Mouse (Mus musculus): ENCODE results near the gene Uvssa. TPM values are rescaled to one million over a fixed set of nuclear protein-coding genes. Genes with fewer than 3 reads are reported as not detected.

The Uvssa gene
- total RNA-seq, 2 experiments from 2014 or later, result 4.9 to 5.9 TPM

DNA sequence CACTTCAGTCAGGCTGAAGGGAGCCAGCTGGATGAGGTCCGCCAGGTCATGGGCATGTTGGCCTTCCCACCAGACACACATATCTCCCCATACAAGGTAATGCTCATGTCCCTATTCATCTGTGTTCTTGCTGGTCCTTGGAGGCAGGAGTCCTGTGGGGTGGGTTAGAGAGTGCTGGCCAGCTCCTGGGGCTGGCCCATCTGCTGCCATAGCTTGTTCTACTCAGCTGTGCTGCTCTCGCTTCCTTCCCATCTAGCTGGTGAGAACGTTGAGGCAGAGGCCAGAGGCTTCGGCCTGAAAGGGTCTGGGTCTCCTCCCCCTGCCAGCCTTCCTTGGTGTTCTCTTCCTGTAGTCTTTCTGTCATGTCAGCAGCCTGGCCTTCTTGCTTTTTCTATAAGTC is 9.7 kb upstream of the Uvssa start:
- DNase-seq (ENCODE audit: low spot score in 2 of 2), result no peak
- intact Hi-C loops (cut with DNase I), result no loop called here

DNA sequence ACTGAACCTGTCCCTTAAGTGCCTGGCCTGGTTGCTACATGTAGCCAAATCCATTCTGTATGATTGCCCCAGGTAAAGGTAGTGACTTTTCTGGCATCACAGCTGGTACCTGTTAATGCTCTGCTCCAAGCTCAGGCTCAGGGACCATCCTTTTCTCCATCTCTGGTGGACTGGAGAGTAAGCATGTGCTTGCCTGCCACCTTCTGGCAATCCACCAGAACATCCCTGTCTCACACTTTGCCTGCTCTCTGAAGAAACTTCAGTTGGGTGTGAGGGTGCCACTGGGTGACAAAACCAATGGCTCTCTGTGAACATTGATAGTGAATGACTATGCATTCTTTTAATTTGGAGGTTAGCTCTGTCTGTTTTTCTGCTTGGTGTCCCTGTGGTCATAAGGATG is 7.2 kb upstream of the Uvssa start:
- DNase-seq (ENCODE audit: low spot score in 2 of 2), result peak in 1 of 2 experiments; percentile 31
- intact Hi-C loops (cut with DNase I), result no loop called here

DNA sequence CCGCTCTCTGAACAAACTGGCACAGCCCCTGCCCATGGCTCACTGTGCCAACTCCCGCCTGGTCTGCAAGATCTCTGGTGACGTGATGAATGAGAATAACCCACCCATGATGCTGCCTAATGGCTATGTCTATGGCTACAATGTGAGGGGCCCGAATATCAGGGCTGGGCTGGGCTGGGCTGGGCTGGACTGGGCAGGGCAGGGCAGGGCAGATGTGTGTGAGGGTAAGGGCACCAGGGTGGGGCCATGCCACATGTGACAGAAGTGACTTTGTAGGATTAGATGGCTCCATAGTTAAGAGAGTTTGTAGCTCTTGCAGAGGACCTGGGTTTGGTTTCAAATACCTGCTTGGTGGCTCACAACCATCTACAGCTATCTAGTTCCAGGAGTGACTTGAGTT is 6.7 kb upstream of the Uvssa start:
- intact Hi-C loops (cut with DNase I), result no loop called here
- DNase-seq (ENCODE audit: low spot score in 2 of 2), result no peak

DNA sequence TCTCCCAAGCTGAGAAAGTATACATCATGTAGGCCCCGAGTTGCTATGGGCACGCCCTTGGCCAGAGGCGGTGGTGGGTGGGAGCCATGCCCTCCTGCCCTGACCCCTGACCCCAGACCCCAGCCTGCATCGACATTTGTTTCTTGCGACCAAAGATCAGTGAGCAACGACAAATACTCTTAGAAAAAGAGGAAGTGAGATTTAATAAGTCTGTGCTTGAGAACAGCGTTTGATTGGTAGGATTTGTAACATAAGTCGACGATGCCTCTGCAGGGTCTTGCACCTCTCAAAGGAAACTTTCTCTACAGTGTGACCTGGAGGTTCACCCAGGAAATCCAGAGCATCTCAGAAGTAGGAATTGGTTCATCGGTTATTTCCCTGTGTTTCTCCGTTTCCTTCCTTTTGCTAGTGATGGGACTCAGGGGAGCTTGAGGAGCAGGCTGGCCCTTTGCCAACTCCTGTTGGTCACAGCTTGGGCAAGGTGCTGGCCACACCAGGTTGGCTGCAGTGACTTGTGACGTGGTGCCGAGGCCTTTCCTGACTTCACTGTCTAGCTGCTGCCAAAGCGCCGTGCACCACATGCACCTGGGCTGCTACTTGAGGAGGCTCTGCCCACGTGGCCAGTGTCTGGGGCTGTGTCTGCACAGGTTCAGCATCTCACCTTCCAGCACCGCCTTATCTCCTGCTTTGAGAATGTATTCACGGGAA is 5.9 kb upstream of the Uvssa start:
- DNase-seq (ENCODE audit: low spot score in 2 of 2), result no peak
- intact Hi-C loops (cut with DNase I), result no loop called here

DNA sequence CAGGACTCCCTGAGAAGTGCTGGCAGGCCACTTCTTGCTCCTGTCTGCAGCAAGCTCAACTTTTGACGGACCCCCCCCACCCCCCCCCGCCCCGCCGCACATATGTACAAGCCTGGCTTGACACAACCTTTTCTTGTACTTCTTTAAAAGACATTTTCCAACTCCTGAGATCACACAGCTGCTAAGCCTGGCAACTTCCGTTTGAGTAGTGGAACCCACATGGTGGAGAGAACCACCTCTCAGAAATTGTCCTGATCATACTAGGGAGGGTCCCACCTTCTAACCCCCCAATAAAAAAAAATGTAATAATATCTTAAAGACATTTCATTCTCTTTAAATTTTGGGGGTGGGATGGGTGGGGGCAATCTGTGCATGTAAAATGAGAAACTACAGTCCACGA is 1.2 kb upstream of the Uvssa start:
- intact Hi-C loops (cut with DNase I), result loop anchor here (5.0 kb wide), 1 partner anchor 175 kb away; no protein-coding TSS in a partner anchor
- no peak for DNase-seq (ENCODE audit: low spot score in 2 of 2)

DNA sequence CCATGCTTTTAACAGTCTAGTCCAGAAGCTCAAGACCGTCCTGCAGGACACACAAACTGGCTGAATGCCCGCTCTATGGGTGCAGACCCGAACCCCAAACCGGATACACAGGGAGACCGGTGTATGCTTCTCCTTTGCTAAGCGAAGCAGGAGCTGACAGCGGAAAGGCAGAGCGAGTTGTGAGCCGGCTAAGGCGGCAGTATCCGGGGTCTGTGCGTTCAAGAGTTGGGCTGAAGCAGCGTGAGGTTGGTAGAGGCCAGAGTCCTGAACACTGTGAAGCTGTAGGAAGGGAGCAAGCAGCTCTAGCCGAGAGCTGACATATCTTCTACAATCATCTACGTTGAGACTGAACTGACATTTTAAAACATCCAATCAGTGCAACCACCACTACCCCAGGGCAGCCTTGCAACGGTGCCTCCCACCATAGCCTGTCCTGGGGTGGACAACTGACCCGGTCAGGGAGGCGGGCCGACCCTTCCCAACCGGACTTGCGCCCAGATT is 498 bp upstream of the Uvssa start:
- intact Hi-C loops (cut with DNase I), result loop anchor here (1.0 to 5.0 kb wide), 3 partner anchors 43 to 176 kb away; partner anchors contain the start of genes Ctbp1 and Maea
- DNase-seq (ENCODE audit: low spot score in 2 of 2), result no peak

DNA sequence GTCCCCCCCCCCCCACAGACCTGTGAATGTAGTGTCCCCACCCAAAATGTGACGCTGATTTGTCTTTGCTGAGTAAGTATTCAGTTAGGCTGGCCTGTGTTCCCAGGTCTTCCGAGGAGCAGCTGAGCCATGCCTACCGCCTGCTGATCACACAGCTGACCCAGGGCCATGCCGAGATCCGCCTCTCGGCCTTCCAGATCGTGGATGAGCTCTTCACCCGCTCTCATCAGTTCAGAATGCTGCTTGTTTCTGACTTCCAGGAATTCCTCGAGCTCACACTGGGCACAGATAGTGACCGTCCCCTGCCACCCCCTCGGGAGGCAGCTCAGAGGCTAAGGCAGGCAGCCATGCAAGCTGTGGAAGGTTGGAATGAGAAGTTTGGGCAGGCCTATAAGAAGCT is 9.2 kb downstream of the Uvssa start:
- intact Hi-C loops (cut with DNase I), result no loop called here
- DNase-seq (ENCODE audit: low spot score in 2 of 2), result no peak

DNA sequence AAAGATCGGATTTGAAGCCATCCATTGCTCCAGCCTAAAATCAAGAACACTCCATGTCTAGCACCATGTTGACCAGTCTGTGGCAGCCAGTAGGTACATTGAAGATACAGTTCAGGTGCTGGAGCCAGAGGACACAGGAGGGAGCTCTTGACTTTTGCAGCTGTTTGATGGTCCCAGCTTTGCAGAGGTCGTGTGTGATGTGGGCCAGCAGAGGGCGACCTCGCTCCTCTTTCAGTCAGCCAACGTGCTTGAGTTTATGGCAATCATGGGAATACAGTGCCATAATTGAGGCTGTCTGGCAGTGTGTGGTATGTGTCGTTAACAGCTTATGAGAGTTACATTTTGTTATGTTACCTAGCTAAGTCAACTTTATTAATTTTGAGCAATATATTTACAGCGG is 15.5 kb downstream of the Uvssa start:
- intact Hi-C loops (cut with DNase I), result loop anchor here (1.0 to 5.0 kb wide), 4 partner anchors 49 to 194 kb away; no protein-coding TSS in a partner anchor
- DNase-seq (ENCODE audit: low spot score in 2 of 2), result peak; percentile 87 to 89

DNA sequence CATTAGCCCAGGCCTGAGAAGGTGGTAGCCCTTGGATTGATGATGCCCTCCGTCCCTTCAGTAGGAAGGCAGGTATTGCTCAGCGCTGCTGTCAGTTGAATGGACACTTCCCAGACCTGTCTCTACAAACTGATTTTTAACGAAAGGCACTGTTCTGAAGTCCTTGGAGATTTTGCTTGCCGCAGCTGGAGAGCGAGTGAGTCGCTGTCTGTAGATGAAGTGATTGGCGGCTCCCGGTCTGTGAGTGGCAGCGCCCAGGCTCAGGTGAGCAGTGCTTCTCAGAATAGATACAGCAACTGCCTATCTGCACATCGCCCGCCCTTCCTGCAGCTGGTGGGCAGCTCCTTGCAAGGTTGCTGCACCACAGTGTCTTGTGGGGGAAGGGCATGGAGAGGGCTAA is 17.3 kb downstream of the Uvssa start:
- intact Hi-C loops (cut with DNase I), result no loop called here
- no peak for DNase-seq (ENCODE audit: low spot score in 2 of 2)

DNA sequence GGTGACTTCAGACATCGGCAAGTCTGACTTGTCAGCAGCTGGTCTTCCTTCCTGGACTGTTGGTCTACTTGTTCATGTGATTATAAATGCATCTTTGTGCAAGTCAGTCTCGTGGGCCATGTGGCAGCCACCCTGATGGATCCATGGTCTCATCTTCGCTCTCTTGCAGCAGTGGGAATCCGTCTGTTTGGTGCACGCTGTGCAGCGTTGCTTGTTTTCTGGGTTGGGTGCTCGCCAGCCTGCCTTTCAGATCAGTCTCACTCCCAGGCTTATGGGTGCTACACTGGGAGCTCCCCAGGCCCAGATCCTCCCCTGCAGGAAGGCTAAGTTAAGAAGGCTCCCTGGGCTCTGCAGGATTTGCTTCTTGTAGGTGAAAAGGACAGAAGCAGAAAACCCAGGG is 18.5 kb downstream of the Uvssa start:
- intact Hi-C loops (cut with DNase I), result no loop called here
- DNase-seq (ENCODE audit: low spot score in 2 of 2), result no peak

DNA sequence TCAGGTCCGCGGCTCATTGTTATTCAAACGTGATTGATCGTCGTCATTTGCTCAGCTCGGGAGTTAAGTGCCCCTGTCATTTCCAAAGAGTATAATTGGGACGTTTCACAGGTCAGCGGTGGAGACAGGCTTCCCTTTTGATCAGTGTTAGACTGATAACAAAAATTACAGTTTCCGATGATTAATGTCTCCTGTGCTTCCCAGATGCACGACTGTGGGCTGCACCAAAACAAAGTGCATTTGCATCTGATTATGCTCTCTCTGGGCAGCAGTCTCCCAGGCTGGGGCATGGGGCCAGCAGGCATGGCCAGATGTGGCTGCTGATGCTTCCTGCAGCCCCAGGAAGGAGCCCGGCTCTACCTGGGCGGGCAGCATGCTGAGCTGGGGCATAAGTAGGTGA is 22.5 kb downstream of the Uvssa start:
- intact Hi-C loops (cut with DNase I), result no loop called here

DNA sequence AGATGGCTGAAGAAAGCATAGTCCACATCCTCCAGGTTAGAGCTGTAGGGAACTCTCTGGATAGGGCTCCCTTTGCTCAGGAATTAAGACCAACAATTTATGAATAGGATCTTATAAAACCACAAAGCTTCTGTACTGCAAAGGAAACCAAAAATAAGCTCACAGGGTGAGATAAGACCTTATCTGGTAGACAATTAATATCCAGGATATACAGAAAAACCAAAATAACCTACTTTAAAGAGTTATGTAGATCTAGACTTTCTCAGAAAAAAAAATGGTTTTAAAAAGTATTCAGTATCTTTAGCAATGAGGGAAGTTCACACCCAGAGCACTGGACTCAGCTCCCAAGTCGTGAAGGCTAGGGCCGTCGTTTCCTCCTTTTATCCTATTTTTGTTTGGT is 42.0 kb downstream of the Uvssa start:
- intact Hi-C loops (cut with DNase I), result no loop called here
- DNase-seq (ENCODE audit: low spot score in 2 of 2), result no peak

More for the DNA sequence above, 22.5 kb downstream of the Uvssa start:
- DNase-seq (ENCODE audit: low spot score in 2 of 2), result no peak

DNA sequence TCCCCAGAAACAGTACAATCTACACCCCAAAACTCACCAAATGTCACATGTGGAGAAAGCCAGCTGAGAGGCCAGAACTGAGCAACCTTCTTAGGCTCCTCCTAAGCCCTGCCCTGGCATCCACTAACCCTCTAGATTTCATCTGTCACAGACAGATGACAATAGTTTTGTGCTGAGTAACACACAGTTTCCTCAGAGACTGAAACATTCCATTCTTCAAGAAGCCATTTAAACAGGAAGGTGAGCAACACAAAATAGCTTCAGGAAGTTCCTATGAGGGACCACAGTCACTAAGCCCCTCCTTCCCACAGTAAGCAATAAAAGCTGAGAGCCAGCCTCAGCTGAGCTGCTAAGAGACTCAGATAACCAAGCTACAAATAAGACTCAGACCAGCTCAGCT is 49.1 kb downstream of the Uvssa start:
- no peak for DNase-seq (ENCODE audit: low spot score in 2 of 2)
- intact Hi-C loops (cut with DNase I), result no loop called here

DNA sequence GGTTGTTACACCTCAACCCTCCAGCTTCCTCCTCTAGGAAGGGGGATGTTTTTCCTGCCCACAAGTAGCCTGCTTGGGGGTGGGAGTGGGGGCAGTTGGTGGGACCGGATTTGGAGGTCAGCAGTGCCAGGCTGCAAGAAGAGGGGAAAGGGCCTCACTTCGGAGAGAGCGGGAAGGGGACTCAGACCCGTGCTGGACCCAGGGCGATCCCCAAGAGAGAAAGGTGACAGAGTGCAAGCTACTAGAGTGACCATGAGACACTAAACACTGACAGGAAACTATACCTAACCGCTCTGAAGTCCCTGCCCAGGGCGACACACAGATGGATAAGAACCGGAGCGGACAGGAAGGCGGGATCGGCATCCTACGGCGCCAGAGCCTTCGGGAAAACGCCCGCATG is 51.8 kb downstream of the Uvssa start:
- DNase-seq (ENCODE audit: low spot score in 2 of 2), result no peak
- intact Hi-C loops (cut with DNase I), result loop anchor here (10.0 kb wide), 1 partner anchor 1955 kb away; the partner anchor contains the start of gene Hmx1

DNA sequence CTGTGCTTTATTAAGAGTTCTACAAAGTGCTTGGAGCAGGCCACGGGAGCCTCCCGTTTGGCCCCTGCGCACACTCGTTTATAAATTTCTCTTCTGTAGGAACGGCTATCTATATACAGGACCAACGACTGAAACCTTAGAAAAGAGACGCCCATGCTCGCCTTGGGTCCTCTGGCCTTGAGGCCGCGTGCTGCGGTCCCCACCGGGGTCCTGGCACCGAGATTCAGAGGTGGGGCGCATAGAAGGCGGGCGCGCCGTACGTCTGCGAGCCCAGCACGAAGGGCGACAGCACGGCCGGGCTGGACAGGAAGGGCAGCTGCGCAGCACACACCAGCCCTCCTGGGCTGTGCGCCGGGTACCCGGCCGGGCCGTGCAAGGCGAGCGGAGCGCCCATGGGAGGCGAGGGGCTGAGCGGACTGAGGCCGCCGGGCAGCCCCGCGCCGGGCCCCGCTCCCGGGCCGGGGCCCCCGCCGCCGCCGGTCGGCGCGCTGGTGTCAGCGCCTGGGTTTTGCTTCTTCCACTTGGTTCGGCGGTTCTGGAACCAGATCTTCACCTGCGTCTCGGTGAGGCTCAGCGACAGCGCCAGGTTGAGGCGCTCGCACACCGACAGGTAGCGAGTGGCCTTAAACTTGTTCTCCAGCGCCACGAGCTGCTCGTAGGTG is 52.3 kb downstream of the Uvssa start:
- no peak for DNase-seq (ENCODE audit: low spot score in 2 of 2)
- intact Hi-C loops (cut with DNase I), result loop anchor here (10.0 kb wide), 1 partner anchor 1954 kb away; the partner anchor contains the start of gene Hmx1

DNA sequence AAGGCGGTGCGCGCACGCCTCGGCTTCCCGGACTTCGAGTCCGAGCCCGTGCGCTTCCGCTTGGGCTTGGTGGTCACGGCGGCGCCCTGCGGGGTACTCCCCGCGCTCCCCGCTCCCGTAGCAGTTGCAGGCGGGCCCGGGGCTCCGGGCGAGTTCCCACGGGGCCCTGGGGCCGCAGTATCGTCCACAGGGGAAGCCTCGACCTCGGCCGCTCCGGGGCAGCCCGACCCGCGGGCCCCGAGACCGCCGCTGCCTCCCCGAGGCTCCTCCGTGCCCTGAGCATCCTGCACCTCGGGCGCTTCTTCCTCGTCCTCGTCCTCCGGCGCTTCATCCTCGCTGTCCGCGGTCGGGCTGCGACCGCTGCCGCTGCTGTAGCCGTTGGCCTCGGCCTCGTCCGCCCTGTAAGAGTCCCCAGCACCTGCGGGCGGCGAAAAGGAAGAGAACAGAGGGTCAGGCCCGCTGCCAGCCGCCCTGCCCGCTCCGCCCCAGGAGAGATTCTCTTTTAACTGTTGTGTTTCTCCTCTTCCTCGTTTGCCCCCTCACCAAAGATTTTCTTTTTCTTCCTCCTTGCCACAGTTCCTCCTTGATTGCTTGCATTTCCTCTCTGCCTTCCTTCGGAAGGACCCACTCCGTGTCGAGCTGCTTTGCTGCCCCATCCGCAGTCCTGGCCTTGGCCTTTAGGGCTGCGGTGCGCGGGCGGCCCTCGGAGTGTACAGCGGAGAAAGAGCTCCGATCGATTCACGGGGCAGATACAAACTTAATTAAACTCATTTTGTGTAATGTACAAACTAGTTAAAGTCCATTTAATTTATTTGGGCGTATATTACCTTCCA is 53.0 kb downstream of the Uvssa start:
- intact Hi-C loops (cut with DNase I), result loop anchor here (10.0 kb wide), 1 partner anchor 1953 kb away; the partner anchor contains the start of gene Hmx1
- DNase-seq (ENCODE audit: low spot score in 2 of 2), result no peak

DNA sequence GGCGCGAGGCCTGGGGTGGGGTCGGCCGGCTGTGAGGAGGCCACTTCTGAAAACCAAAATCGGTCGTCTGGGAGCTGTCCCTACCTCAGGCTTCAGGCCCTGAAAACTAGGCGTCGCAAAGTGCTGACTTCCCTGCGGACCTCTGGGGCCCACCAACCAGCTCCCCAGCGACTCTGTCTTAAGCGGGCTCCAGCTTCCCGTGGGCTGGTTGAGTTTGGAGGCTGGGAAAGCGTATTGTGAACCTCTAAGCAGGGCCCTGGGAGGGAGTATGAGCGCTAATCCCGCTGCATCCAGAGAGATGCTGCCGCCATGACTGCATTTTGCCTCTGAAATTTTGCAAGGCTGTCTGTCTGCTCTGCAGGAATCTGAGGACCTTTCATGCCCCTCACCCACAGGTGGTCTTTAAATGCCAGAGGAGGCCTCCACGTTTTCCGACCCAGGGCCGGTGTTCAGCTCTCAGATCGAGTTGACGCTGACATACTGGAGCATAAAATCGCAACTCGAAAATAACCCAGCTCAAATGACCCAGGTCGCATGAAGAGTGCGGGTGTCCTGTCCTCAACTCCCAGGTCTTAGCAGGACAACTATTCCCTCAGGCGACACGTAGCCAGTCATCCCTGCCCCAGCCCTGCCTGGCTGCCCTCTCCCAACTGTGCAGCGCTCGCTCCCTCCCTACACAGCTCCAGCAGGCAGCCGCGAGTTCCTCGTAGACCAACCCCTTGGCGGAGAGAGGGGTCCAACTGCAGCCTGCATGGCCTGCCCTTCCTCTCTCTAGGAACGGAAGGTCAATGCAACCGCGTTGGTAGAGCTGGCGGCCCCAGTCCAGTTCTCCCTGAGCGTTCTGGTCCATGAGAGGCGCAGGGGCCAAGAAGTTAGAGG is 53.9 kb downstream of the Uvssa start:
- no peak for DNase-seq (ENCODE audit: low spot score in 2 of 2)
- intact Hi-C loops (cut with DNase I), result loop anchor here (10.0 kb wide), 1 partner anchor 1953 kb away; the partner anchor contains the start of gene Hmx1

DNA sequence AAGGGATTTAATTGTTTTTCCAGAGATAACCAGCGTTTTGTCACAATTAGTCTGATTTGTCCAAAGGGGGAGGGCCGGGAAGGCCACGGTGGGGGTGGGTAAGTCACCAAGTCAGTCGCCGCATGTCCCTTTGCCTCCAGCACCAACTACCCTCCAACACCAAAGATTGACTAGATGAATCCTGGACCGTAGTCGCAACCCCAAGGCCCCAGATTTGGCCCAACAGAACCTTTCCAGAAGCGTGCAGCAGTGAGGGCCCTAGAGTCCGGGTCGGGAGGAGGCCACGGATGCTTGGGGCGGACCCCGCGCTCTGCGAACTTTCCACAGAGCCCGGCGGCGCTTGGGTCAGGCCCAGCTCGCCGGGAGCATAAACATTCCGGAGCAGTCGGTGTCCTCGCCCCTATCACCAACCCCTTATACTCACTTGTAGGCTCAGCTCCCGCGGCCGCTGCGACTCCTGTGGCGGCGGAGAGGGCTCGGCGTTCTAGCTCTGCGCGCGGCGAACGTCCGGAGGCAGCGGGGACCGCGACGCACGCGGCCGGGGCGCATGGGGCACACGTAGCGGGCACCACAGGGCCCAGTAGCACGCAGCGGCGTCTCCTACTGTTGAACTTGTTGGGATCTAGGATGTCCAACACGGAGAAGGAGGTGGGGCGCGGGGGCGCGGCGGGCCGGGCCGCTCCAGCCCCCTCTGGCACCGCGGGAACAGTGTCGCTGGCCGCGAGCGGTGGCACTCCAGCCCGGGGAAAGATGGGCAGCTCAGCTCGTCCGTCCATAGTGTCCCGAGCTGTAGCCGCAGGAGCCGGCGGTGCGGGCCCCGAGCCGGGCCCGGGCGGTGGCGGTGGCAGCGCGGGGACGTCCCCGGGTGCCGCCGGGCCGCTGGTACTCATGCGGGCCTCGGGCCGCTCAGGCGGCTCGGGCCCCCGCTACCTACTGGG is 55.1 kb downstream of the Uvssa start, which contains the start of gene Nkx1-1:
Gene Nkx1-1, minus strand, starts transcription at position 776 of the 938 bp plus-strand sequence.
- DNase-seq (ENCODE audit: low spot score in 2 of 2), result no peak
- intact Hi-C loops (cut with DNase I), result loop anchor here (10.0 kb wide), 1 partner anchor 1951 kb away; the partner anchor contains the start of gene Hmx1
